Mouse (Mus musculus) testis, adult 2 months (tissue): ENCODE data around the gene Olfr769.

Experiments used
- CTCF ChIP-seq: fragments of 200-500 bp; IDR thresholded peaks from 2 replicates; pipeline ENCODE4 v1.5.1; 2012; ENCODE audit warnings: low read depth, mild to moderate bottlenecking, inconsistent platforms, low read length, moderate library complexity; ENCODE audit not compliant: control insufficient read depth, insufficient read depth, insufficient replicate concordance
- POLR2A ChIP-seq: fragments of 200-500 bp; IDR thresholded peaks from 2 replicates; pipeline ENCODE4 v1.6.1; 2012; ENCODE audit warnings: low read depth, mild to moderate bottlenecking, inconsistent platforms, low read length, moderate library complexity; ENCODE audit not compliant: control insufficient read depth

GRCm38 (mm10) chr10:129099275-129099674, 18.4 kb downstream of the Olfr769 start, which contains the start of gene Olfr768:
- TF ChIP-seq POLR2A (no peak), CTCF (no peak)
